Mouse (Mus musculus) hindbrain, embryonic 12.5 days (tissue): ENCODE data around the gene Nat8f1. TPM values are rescaled to one million over a fixed set of nuclear protein-coding genes. Genes with fewer than 3 reads are reported as not detected.
A peak's percentile ranks its signal among the peaks of the same experiment; 100 is the strongest.
"Not testable (repeated sequence)": the region's sequence is repeated elsewhere in the genome, so short reads cannot be mapped to it uniquely, and the experiment has no call there.

Experiments
- ATAC-seq: fragments of 200-750 bp; cut with Nextera tagmentation; 2 replicates; pipeline ENCODE4 v1.8.0; 2017; ENCODE audit warnings: moderate TSS enrichment; ENCODE audit not compliant: low FRiP score
- H3K27ac ChIP-seq: fragments of 300-500 bp; sonication (generic); 2 replicates; pipeline ENCODE4 v1.5.1; 2016; ENCODE audit warnings: mild to moderate bottlenecking
- H3K27me3 ChIP-seq: fragments of 300-500 bp; sonication (generic); 2 replicates; pipeline ENCODE4 v1.6.1; 2016; ENCODE audit warnings: mild to moderate bottlenecking
- H3K36me3 ChIP-seq: fragments of 300-500 bp; sonication (generic); 2 replicates; pipeline ENCODE4 v1.6.1; 2016; ENCODE audit warnings: mild to moderate bottlenecking
- H3K4me1 ChIP-seq: fragments of 300-500 bp; sonication (generic); 2 replicates; pipeline ENCODE4 v1.6.1; 2016
- H3K4me2 ChIP-seq: fragments of 300-500 bp; sonication (generic); replicated peaks from 2 replicates; pipeline ENCODE4 v1.6.1; 2016; ENCODE audit warnings: mild to moderate bottlenecking
- H3K4me3 ChIP-seq: fragments of 300-500 bp; sonication (generic); 2 replicates; pipeline ENCODE4 v1.5.1; 2016; ENCODE audit warnings: mild to moderate bottlenecking
- H3K9ac ChIP-seq: fragments of 300-500 bp; sonication (generic); 2 replicates; pipeline ENCODE4 v1.6.1; 2016; ENCODE audit warnings: mild to moderate bottlenecking, moderate library complexity
- H3K9me3 ChIP-seq: fragments of 300-500 bp; sonication (generic); replicated peaks from 2 replicates; pipeline ENCODE4 v1.6.1; 2016; ENCODE audit warnings: mild to moderate bottlenecking
- WGBS: fragments of 180-500 bp; shearing (Covaris S2); methylation state at CpG from one replicate; pipeline ENCODE4 v1.1.7; 2016; 5-methylcytosine and 5-hydroxymethylcytosine counted together
- polyA plus RNA-seq: library from polyadenylated mRNA; unstranded; fragments of >200 nt; fragmentation: Nextera tagmentation; extraction: Ambion mirVana; gene quantifications from 2 replicates; pipeline ENCODE4 v1.2.1, GENCODE M21; 2016

Nat8f1 gene
- polyA plus RNA-seq: 9.5 and 10.7 TPM in 2 replicates

DNA sequence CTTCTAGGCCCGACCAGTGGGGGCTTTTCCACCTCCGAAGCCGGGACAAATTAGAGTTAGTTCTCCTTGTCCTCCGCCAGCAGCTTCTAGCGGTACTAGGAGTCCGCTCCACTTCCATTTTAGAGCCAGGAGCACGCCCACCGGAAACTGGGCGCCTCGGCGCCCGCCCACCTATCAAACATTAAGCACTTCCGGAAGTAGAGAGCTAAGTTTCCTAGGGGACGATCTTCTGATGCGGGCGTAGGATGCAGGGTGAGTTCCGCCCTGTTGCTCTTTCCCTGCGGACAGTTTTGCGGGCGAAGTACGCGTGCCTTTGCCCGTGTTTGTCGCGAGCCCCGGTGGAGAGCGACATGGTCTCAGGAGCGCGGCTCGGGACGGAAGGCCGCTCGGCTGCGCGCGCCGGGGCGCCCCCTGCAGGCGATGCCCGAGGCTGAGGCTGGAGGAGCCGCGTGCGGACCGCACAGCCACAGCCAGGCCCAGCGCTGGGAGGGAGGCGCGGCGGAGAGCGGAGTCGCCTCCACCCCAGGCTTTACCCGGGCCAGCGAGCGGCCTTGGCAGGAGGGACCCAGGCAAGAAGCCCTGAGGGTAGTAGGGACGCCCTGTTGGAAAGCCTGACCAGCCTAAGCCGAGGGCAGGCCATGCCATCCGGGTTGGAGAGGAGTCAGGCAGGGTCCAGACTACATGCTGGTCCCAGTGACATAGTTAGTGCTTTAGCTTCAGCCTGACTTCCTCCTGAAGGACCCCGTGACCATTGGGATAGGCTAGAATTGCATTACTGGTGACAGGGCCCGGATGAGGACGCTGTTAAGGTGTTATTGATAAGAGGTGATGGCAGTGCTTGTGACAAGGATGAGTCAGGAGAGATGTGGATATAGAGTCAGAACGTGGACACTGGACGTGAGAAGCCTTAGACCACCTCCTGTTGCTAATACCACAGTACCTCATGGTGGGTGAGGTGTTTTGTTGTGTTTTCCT lies at the start of gene Nat8f1:
TSS of gene Nat8f1 (minus strand) at position 149 of the 975 bp plus-strand sequence.
- not testable (repeated sequence) for H3K27me3 ChIP-seq, H3K36me3 ChIP-seq, H3K9me3 ChIP-seq
- peak within 1 kb of the TSS; percentile 78 for H3K9ac ChIP-seq
- peak within 1 kb of the TSS; percentile 83 for H3K4me2 ChIP-seq
- H3K27ac ChIP-seq: peak within 1 kb of the TSS; percentile 82
- peak; percentile 97 for ATAC-seq
- H3K4me1 ChIP-seq: peaks cover 12% of the 10 kb centered on the region
- peak within 1 kb of the TSS; percentile 56 for H3K4me3 ChIP-seq
- WGBS: under 1% methylated on average over 61 of the region's 61 CpGs

DNA sequence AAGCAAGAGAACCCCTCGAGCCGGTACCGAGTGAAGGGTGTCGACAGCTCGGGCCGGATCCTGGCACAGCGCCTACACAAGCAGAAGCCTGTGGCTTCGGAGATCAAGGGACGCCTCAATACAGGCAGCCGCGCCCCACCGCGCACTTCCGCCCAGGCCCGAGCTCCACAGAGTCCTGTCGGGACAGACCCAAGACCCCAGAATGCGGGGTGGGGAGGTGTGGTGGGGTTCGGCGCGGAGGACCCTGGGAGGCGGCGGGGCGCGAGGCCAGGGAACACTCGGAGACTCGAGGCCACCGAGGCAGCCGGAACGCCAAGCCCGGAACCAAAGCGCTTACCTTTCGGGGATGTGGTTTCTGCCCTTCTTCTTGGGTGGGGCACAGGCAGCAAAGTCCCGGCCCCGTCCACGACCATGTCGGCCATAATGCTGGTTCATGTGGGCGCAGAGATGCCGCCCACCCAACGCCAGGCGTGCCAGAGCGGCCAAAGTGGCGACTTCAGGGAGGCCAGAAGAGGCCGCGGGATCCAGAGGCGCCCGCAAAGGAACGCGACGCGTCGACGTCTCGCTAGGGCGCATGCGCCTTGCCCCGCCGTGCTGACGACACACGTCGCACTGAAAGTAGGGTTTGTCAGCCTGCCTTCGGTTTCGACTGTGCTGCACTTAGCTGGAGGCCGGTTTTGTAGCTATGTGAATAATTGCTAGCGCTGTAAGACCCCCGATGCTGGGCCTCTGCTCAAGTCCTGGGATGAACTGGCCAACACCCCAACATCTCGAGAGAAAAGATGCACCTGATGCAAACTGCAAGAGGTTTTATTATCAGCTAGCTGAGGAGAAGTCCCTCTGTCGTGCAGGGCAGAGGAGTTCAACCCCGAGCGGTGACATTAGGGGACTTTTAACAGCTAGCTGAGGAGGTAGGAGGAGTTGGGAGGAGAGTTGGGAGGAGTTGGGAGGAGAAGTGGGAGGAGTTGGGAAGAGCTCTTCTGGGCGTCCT lies 45.9 kb upstream of the Nat8f1 start, which contains the start of gene Dusp11:
TSS of gene Dusp11 (minus strand) at position 567 of the 991 bp plus-strand sequence.
- peak; percentile 98 for ATAC-seq
- no peaks in the 10 kb centered on the region for H3K9me3 ChIP-seq
- peak within 1 kb of the TSS; percentile 97 for H3K27ac ChIP-seq
- H3K4me3 ChIP-seq: peak within 1 kb of the TSS; percentile 89
- H3K4me2 ChIP-seq: peak within 1 kb of the TSS; percentile 59
- H3K4me1 ChIP-seq: peaks cover 8% of the 10 kb centered on the region
- H3K9ac ChIP-seq: peak within 1 kb of the TSS; percentile 86
- H3K36me3 ChIP-seq: peaks cover 11% of the 10 kb centered on the region; the same call in 1 of the 2 replicates
- no peaks in the 10 kb centered on the region for H3K27me3 ChIP-seq
- WGBS: under 1% methylated on average over 69 of the region's 70 CpGs

DNA sequence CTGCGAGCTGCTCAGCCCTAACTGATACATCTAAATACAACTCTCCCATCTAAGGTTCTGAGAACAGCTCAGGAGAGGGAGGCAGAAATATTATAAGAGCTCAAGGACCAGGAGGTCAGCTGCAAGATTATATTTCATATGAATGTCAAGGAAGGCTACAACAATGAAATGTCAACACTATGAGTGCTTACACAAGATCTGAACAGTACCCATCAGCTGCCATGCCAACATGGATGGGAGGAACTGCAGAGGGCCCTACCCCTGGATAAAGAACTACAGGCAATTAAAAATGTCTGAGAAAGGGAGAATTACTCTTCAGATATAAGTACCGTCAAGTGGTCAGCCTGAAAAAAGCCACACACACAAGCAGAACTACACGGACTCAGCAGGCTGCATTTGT lies 42.1 kb upstream of the Nat8f1 start:
- H3K4me2 ChIP-seq: no peak overlapping the region
- H3K4me1 ChIP-seq: peaks cover 8% of the 10 kb centered on the region
- H3K4me3 ChIP-seq: no peak overlapping the region
- no peak for ATAC-seq
- H3K9ac ChIP-seq: no peak overlapping the region
- peaks cover 42% of the 10 kb centered on the region for H3K36me3 ChIP-seq
- H3K27ac ChIP-seq: no peak overlapping the region
- H3K27me3 ChIP-seq: no peaks in the 10 kb centered on the region
- no peaks in the 10 kb centered on the region for H3K9me3 ChIP-seq
- 85% methylated on average over 3 of the region's 3 CpGs for WGBS

DNA sequence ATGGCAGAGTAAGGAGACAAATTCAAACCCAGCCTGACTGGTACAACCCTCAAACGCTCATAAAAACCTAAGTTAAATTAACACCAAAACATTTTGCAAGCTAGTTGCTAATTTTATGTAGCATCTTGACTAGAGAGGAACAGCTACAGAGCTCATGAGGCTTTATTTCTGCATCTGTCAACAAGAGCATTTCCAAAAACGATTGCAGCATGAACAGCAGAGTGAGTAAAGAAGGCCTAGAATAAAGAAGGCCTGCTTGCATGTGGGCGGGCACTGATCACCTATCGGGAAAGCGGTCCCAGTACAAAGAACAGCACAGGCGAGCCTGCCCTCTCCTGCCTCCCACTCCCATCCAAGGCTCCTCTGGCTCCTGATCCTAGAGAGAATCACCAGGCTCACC lies 33.1 kb upstream of the Nat8f1 start:
- Histone ChIP-seq H3K27ac (no peak overlapping the region), H3K4me3 (no peak overlapping the region), H3K9ac (no peak overlapping the region), H3K4me1 (no peaks in the 10 kb centered on the region), H3K36me3 (peaks cover 91% of the 10 kb centered on the region), H3K9me3 (no peaks in the 10 kb centered on the region), H3K4me2 (no peak overlapping the region), H3K27me3 (no peaks in the 10 kb centered on the region)
- WGBS: 83% methylated on average over 6 of the region's 6 CpGs
- no peak for ATAC-seq

DNA sequence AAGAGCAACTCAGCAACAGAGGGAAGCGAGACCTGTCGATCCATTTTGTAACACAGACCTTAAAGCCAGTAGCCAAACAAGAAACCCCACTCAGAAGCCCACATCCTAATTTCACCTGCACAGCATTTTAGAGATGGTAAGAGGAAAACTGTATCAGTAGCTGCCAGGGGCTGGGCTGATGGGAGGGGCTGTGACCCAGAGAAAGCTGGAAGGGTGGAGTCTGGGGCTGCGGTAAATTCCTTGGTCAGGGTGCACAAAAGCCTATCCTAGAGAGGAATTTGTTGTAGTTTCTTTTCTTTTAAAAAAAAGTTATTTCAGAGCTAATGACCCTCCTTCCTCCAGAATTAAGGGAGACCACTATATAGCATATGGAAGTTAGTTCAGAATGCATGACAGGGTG lies 27.0 kb upstream of the Nat8f1 start:
- 96% methylated on average over 3 of the region's 3 CpGs for WGBS
- H3K4me2 ChIP-seq: no peak overlapping the region
- no peak overlapping the region for H3K9ac ChIP-seq
- no peak for ATAC-seq
- H3K27me3 ChIP-seq: no peaks in the 10 kb centered on the region
- H3K9me3 ChIP-seq: no peaks in the 10 kb centered on the region
- H3K4me3 ChIP-seq: no peak overlapping the region
- H3K36me3 ChIP-seq: peaks cover 46% of the 10 kb centered on the region
- no peak overlapping the region for H3K27ac ChIP-seq
- H3K4me1 ChIP-seq: no peaks in the 10 kb centered on the region

- H3K27me3 ChIP-seq: no peaks in the 10 kb centered on the region
- H3K4me3 ChIP-seq: no peak overlapping the region
- WGBS: 81% methylated on average over 10 of the region's 10 CpGs
- H3K36me3 ChIP-seq: peaks cover 11% of the 10 kb centered on the region
- H3K4me2 ChIP-seq: no peak overlapping the region
- no peak for ATAC-seq
- no peak overlapping the region for H3K9ac ChIP-seq
- no peaks in the 10 kb centered on the region for H3K9me3 ChIP-seq
- no peaks in the 10 kb centered on the region; the same call in 1 of the 2 replicates for H3K4me1 ChIP-seq
- H3K27ac ChIP-seq: no peak overlapping the region
These were observed 23.2 kb upstream of the Nat8f1 start for GRCm38 (mm10) chr6:85938701-85939100.

DNA sequence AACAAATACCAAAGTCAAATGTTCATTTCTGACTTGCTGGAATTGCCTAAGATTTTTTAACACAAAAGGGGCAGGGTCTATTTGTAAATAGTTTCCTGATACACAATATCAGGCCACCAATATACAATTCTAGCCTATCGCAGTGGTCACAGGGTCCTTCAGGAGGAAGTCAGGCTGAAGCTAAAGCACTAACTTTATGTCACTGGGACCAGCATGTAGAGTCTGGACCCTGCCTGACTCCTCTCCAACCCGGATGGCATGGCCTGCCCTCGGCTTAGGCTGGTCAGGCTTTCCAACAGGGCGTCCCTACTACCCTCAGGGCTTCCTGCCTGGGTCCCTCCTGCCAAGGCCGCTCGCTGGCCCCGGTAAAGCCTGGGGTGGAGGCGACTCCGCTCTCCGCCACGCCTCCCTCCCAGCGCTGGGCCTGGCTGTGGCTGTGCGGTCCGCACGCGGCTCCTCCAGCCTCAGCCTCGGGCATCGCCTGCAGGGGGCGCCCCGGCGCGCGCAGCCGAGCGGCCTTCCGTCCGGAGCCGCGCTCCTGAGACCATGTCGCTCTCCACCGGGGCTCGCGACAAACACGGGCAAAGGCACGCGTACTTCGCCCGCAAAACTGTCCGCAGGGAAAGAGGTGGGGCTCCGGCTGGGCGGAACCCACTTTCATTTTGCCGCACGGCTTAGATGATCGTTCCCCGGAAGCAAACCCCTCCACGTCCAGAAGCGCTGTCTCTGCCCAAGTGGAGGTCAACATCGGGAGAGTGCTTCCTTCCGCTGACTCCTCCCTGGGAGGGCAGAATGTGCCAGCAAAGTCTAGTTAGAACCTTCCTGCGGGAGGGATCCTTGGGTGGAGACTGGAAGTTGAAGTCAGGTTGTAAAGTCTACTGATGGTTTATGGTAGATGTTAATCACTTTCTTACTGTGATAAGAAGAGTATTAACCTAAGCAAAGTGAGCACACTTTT lies 21.3 kb upstream of the Nat8f1 start:
- peak; percentile 96 for ATAC-seq
- not testable (repeated sequence) for H3K27me3 ChIP-seq, H3K4me1 ChIP-seq, H3K9me3 ChIP-seq
- Histone ChIP-seq H3K36me3 (peaks cover 15% of the 10 kb centered on the region; the same call in 1 of the 2 replicates), H3K4me2 (peak overlapping the region; percentile 54), H3K4me3 (peak overlapping the region; percentile 44), H3K9ac (peak overlapping the region; percentile 49), H3K27ac (peak overlapping the region; percentile 60)
- WGBS: 2% methylated on average over 49 of the region's 50 CpGs

GRCm38 (mm10) chr6:85935646-85936045 lies 20.2 kb upstream of the Nat8f1 start:
- Histone ChIP-seq H3K4me1 (no peaks in the 10 kb centered on the region; the same call in 1 of the 2 replicates), H3K9ac (no peak overlapping the region), H3K36me3 (peaks cover 15% of the 10 kb centered on the region; the same call in 1 of the 2 replicates), H3K27ac (no peak overlapping the region), H3K4me3 (no peak overlapping the region), H3K9me3 (no peaks in the 10 kb centered on the region), H3K4me2 (no peak overlapping the region), H3K27me3 (no peaks in the 10 kb centered on the region)
- no peak for ATAC-seq
- 57% methylated on average over 3 of the region's 3 CpGs for WGBS

DNA sequence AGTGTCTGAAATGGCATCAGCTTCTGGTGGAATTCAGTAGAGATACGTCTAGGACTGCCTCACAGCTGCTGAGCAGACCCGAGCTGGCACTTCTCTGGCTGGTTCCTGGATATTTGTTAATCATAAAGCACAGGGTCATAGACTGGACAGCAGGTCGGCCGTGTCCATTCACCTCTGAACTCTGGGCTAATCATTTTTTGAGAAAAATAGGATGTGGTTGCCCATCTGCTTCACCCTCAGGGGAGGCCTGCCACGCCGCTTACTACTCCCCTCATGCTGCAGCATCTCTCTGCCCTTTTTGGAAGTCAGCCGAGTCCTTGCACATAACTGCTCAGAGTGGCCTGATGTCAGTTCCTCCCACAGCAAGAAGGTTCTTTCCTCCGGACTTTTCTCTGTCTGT lies 18.6 kb upstream of the Nat8f1 start:
- H3K27me3 ChIP-seq: no peaks in the 10 kb centered on the region
- no peaks in the 10 kb centered on the region; the same call in 1 of the 2 replicates for H3K4me1 ChIP-seq
- 76% methylated on average over 8 of the region's 8 CpGs for WGBS
- ATAC-seq: no peak
- no peaks in the 10 kb centered on the region for H3K9me3 ChIP-seq
- no peak overlapping the region for H3K4me3 ChIP-seq
- no peak overlapping the region for H3K27ac ChIP-seq
- H3K9ac ChIP-seq: no peak overlapping the region
- H3K4me2 ChIP-seq: no peak overlapping the region
- H3K36me3 ChIP-seq: peaks cover 30% of the 10 kb centered on the region

- no peak overlapping the region for H3K4me3 ChIP-seq
- H3K9me3 ChIP-seq: no peaks in the 10 kb centered on the region
- no peak overlapping the region for H3K27ac ChIP-seq
- H3K27me3 ChIP-seq: no peaks in the 10 kb centered on the region
- H3K4me1 ChIP-seq: no peaks in the 10 kb centered on the region
- no peak for ATAC-seq
- H3K36me3 ChIP-seq: peaks cover 67% of the 10 kb centered on the region
- H3K4me2 ChIP-seq: no peak overlapping the region
- no peak overlapping the region for H3K9ac ChIP-seq
- 82% methylated on average over 1 of the region's 1 CpGs for WGBS
These were observed 13.8 kb upstream of the Nat8f1 start for GRCm38 (mm10) chr6:85929312-85929711.
